Mouse (Mus musculus): ENCODE data around the gene Spo11.

The Spo11 gene

GRCm38 (mm10) chr2:172977409-172978130 is at the start of gene Spo11:
Gene Spo11, plus strand, starts transcription at chr2:172977700.
- in situ Hi-C loops (cut with MboI, MseI): no loop called here

GRCm38 (mm10) chr2:172929905-172930436 is 47.5 kb upstream of the Spo11 start:
- in situ Hi-C loops (cut with MboI, MseI): no loop called here

- in situ Hi-C loops (cut with MboI, MseI): no loop called here
These were observed 46.2 kb upstream of the Spo11 start for GRCm38 (mm10) chr2:172931137-172931898.

- in situ Hi-C loops (cut with MboI, MseI): no loop called here
These were observed 43.7 kb upstream of the Spo11 start for GRCm38 (mm10) chr2:172933631-172934419.

- in situ Hi-C loops (cut with MboI, MseI): no loop called here
These were observed 43.1 kb upstream of the Spo11 start for GRCm38 (mm10) chr2:172934420-172934788.

GRCm38 (mm10) chr2:172934891-172935740 is 42.4 kb upstream of the Spo11 start:
- in situ Hi-C loops (cut with MboI, MseI): no loop called here

- in situ Hi-C loops (cut with MboI, MseI): no loop called here
These were observed 41.5 kb upstream of the Spo11 start for GRCm38 (mm10) chr2:172935776-172936562.

- in situ Hi-C loops (cut with MboI, MseI): no loop called here
These were observed 40.7 kb upstream of the Spo11 start for GRCm38 (mm10) chr2:172936844-172937243.

GRCm38 (mm10) chr2:172937326-172938190 is 39.9 kb upstream of the Spo11 start:
- in situ Hi-C loops (cut with MboI, MseI): no loop called here

- in situ Hi-C loops (cut with MboI, MseI): no loop called here
These were observed 38.5 kb upstream of the Spo11 start for GRCm38 (mm10) chr2:172938761-172939638.

GRCm38 (mm10) chr2:172939639-172940002 is 37.9 kb upstream of the Spo11 start:
- in situ Hi-C loops (cut with MboI, MseI): no loop called here

GRCm38 (mm10) chr2:172940003-172940798 is 37.3 kb upstream of the Spo11 start, which contains the start of gene Bmp7:
Gene Bmp7, minus strand, starts transcription at chr2:172940321.
- in situ Hi-C loops (cut with MboI, MseI): no loop called here

GRCm38 (mm10) chr2:172940799-172941163 is 36.7 kb upstream of the Spo11 start:
- in situ Hi-C loops (cut with MboI, MseI): no loop called here

GRCm38 (mm10) chr2:172949051-172949450 is 28.4 kb upstream of the Spo11 start:
- in situ Hi-C loops (cut with MboI, MseI): no loop called here

- in situ Hi-C loops (cut with MboI, MseI): no loop called here
These were observed 27.3 kb upstream of the Spo11 start for GRCm38 (mm10) chr2:172950119-172950676.

GRCm38 (mm10) chr2:172950722-172951121 is 26.8 kb upstream of the Spo11 start:
- in situ Hi-C loops (cut with MboI, MseI): no loop called here

GRCm38 (mm10) chr2:172951976-172952375 is 25.5 kb upstream of the Spo11 start:
- in situ Hi-C loops (cut with MboI, MseI): no loop called here

All from T-helper 1 cell (primary cell).